In genomic region chr10:13502371-13502770, GRCm38 (mm10) we compare ENCODE assay signal across 9 mouse cellular contexts. TPM values are rescaled to one million over a fixed set of nuclear protein-coding genes. Genes with fewer than 3 reads are reported as not detected.
DNase-seq lines count a peak whose midpoint lies in the region; ATAC-seq and TF ChIP-seq lines count a peak whose summit lies in the region.
"Had no signal": no experiment of that assay in that cellular context is flagged by ENCODE, and none has a peak within 500 bp of the region (broad histone marks: within the 10 kb centered on the region; RNA-seq: fewer than 3 reads in every experiment).

No protein-coding gene starts in this region.

- no peaks in the 10 kb centered on the region for H3K27me3 ChIP-seq in lung, embryonic 15.5 days
- no peaks in the 10 kb centered on the region for H3K27me3 ChIP-seq in embryonic facial prominence, embryonic 15.5 days
- no peaks in the 10 kb centered on the region for H3K27me3 ChIP-seq in heart, embryonic 12.5 days (replicated peaks)
- H3K27me3 ChIP-seq in liver, embryonic 14.5 days (ENCODE audit: control insufficient read depth, insufficient read depth, low read length) = no peaks in the 10 kb centered on the region

- peaks cover 6% of the 10 kb centered on the region; the same call in 1 of the 2 replicates for H3K4me1 ChIP-seq in lung, embryonic 15.5 days
- peaks cover 15% of the 10 kb centered on the region; the same call in 1 of the 2 replicates for H3K4me1 ChIP-seq in embryonic facial prominence, embryonic 15.5 days
- peaks cover 19% of the 10 kb centered on the region for H3K4me1 ChIP-seq in heart, embryonic 12.5 days (replicated peaks)
- peaks cover 7 to 23% of the 10 kb centered on the region in 2 experiments for H3K4me1 ChIP-seq in liver, embryonic 14.5 days (replicated peaks; ENCODE audit: control insufficient read depth in 2 of 2, insufficient read depth in 2 of 2, low read length in 1 of 2)

- H3K9ac ChIP-seq in lung, embryonic 15.5 days = no peak overlapping the region
- no peak overlapping the region for H3K9ac ChIP-seq in embryonic facial prominence, embryonic 15.5 days
- no peak overlapping the region for H3K9ac ChIP-seq in heart, embryonic 12.5 days
- H3K9ac ChIP-seq in liver, embryonic 14.5 days (replicated peaks) = peak overlapping the region; percentile 79

- TF ChIP-seq EP300 in liver, embryonic 14.5 days (IDR thresholded peaks at IDR 0.05; ENCODE audit: low read depth) = peak; percentile 92

- 0 out of 2 replicates have a peak overlapping the region, but pooled peaks have one; percentile 87 for H3K4me2 ChIP-seq in lung, embryonic 15.5 days
- 0 out of 2 replicates have a peak overlapping the region, but pooled peaks have one; percentile 83 for H3K4me2 ChIP-seq in embryonic facial prominence, embryonic 15.5 days (replicated peaks)
- H3K4me2 ChIP-seq in heart, embryonic 12.5 days = peak overlapping the region; percentile 83
- H3K4me2 ChIP-seq in liver, embryonic 14.5 days (ENCODE audit: low read depth) = peak overlapping the region; percentile 79

- WGBS in lung, embryonic 15.5 days = 80% methylated on average over 8 of the region's 8 CpGs
- WGBS in embryonic facial prominence, embryonic 15.5 days = 78% methylated on average over 8 of the region's 8 CpGs
- WGBS in heart, embryonic 12.5 days = 45% methylated on average over 8 of the region's 8 CpGs
- WGBS in liver, embryonic 14.5 days (ENCODE audit: insufficient replicate concordance) = 11% methylated on average over 8 of the region's 8 CpGs

- no peaks in the 10 kb centered on the region for H3K9me3 ChIP-seq in lung, embryonic 15.5 days
- no peaks in the 10 kb centered on the region for H3K9me3 ChIP-seq in embryonic facial prominence, embryonic 15.5 days (replicated peaks)
- no peaks in the 10 kb centered on the region for H3K9me3 ChIP-seq in heart, embryonic 12.5 days (replicated peaks)
- no peaks in the 10 kb centered on the region for H3K9me3 ChIP-seq in liver, embryonic 14.5 days (ENCODE audit: control insufficient read depth, low read length)

- no peak overlapping the region for H3K4me3 ChIP-seq in lung, embryonic 15.5 days
- no peak overlapping the region for H3K4me3 ChIP-seq in embryonic facial prominence, embryonic 15.5 days (replicated peaks)
- H3K4me3 ChIP-seq in heart, embryonic 12.5 days = no peak overlapping the region
- peak overlapping the region; percentile 29 to 63 for H3K4me3 ChIP-seq in liver, embryonic 14.5 days (ENCODE audit: insufficient read depth in 1 of 2, low read depth in 2 of 2, low read length in 2 of 2)

- no peak for TF ChIP-seq CTCF in liver, embryonic 14.5 days (IDR thresholded peaks at IDR 0.05; ENCODE audit: low read depth)

- no peak overlapping the region for H3K27ac ChIP-seq in lung, embryonic 15.5 days
- H3K27ac ChIP-seq in embryonic facial prominence, embryonic 15.5 days (replicated peaks) = no peak overlapping the region
- H3K27ac ChIP-seq in heart, embryonic 12.5 days (ENCODE audit: poor library complexity, severe bottlenecking) = no peak overlapping the region
- H3K27ac ChIP-seq in liver, embryonic 14.5 days = peak overlapping the region; percentile 41

- no peak for DNase-seq in lung, postnatal 10 days
- peak; percentile 79 to 84 (median 83) for DNase-seq in liver, embryonic 14.5 days (ENCODE audit: low read depth in 3 of 3, low spot score in 3 of 3)
- no peak for DNase-seq in frontal cortex, adult 2 months (ENCODE audit: extremely low spot score in 1 of 2, low spot score in 1 of 2)
- DNase-seq in adrenal gland, adult 18-20 months (ENCODE audit: low spot score in 2 of 2) = no peak
- DNase-seq: lung, postnatal 4 days had no signal

- H3K36me3 ChIP-seq in lung, embryonic 15.5 days = 0 out of 2 replicates have a peak, but pooled peaks cover 6% of the 10 kb centered on the region
- H3K36me3 ChIP-seq in embryonic facial prominence, embryonic 15.5 days = 0 out of 2 replicates have a peak, but pooled peaks cover 3% of the 10 kb centered on the region
- H3K36me3 ChIP-seq in heart, embryonic 12.5 days = peaks cover 28% of the 10 kb centered on the region
- peaks cover 13% of the 10 kb centered on the region for H3K36me3 ChIP-seq in liver, embryonic 14.5 days (replicated peaks; ENCODE audit: control insufficient read depth, insufficient read depth, low read depth)

- no peak for ATAC-seq in lung, embryonic 15.5 days (ENCODE audit: borderline replicate concordance, extremely low read depth, low FRiP score, low TSS enrichment)
- no peak for ATAC-seq in embryonic facial prominence, embryonic 15.5 days (ENCODE audit: insufficient number of reproducible peaks, low FRiP score, low TSS enrichment, low read depth)
- ATAC-seq in heart, embryonic 12.5 days (ENCODE audit: insufficient number of reproducible peaks, low FRiP score) = peak; percentile 5; the same call in 1 of the 2 replicates
- ATAC-seq in liver, embryonic 14.5 days (ENCODE audit: insufficient read depth) = peak; percentile 85
- ATAC-seq: activated CD4-positive, CD25-positive, alpha-beta regulatory T cell, adult 4 months had no signal

RNA-seq across cellular contexts. Expression of gene Fuca2, which starts 3.0 kb away (rescaled TPM):
- polyA plus RNA-seq in lung, embryonic 15.5 days (2015; fragmentation: Nextera tagmentation; extraction: Ambion mirVana) = 67.8 and 70.1 TPM in 2 replicates
- polyA plus RNA-seq in embryonic facial prominence, embryonic 15.5 days (2015; fragmentation: Nextera tagmentation; extraction: Ambion mirVana) = 63.0 and 67.3 TPM in 2 replicates
- 63.2 and 67.6 TPM in 2 replicates for polyA plus RNA-seq in heart, embryonic 12.5 days (2016; fragmentation: Nextera tagmentation; extraction: Ambion mirVana)
- polyA plus RNA-seq in liver, embryonic 14.5 days (2012; rRNA removed) = 14.2 and 23.9 TPM in 2 replicates
- polyA plus RNA-seq in liver, embryonic 14.5 days (2014; fragmentation: Nextera tagmentation; extraction: Ambion mirVana) = 66.7 and 74.1 TPM in 2 replicates
- 45.3 and 49.9 TPM in 2 replicates for polyA plus RNA-seq in frontal cortex, adult 2 months (2012; rRNA removed)
- 10 to 100 TPM; 23.4 to 25.0 TPM for total RNA-seq in adrenal gland, adult 18-20 months (2021)

RNA-seq across cellular contexts. Expression of gene Phactr2, which starts 28.2 kb away (rescaled TPM):
- 33.3 and 33.7 TPM in 2 replicates for polyA plus RNA-seq in lung, embryonic 15.5 days (2015; fragmentation: Nextera tagmentation; extraction: Ambion mirVana)
- 27.9 and 30.1 TPM in 2 replicates for polyA plus RNA-seq in embryonic facial prominence, embryonic 15.5 days (2015; fragmentation: Nextera tagmentation; extraction: Ambion mirVana)
- polyA plus RNA-seq in heart, embryonic 12.5 days (2016; fragmentation: Nextera tagmentation; extraction: Ambion mirVana) = 58.1 and 65.7 TPM in 2 replicates
- 0.89 and 1.5 TPM in 2 replicates for polyA plus RNA-seq in liver, embryonic 14.5 days (2012; rRNA removed)
- polyA plus RNA-seq in liver, embryonic 14.5 days (2014; fragmentation: Nextera tagmentation; extraction: Ambion mirVana) = 3.5 and 4.0 TPM in 2 replicates
- 14.5 and 16.0 TPM in 2 replicates for polyA plus RNA-seq in frontal cortex, adult 2 months (2012; rRNA removed)
- 10 to 100 TPM; 23.5 to 24.2 TPM for total RNA-seq in adrenal gland, adult 18-20 months (2021)

RNA-seq across cellular contexts. Expression of gene Adat2, which starts 50.3 kb away (rescaled TPM):
- polyA plus RNA-seq in lung, embryonic 15.5 days (2015; fragmentation: Nextera tagmentation; extraction: Ambion mirVana) = 4.2 and 4.8 TPM in 2 replicates
- polyA plus RNA-seq in embryonic facial prominence, embryonic 15.5 days (2015; fragmentation: Nextera tagmentation; extraction: Ambion mirVana) = 4.0 and 4.3 TPM in 2 replicates
- polyA plus RNA-seq in heart, embryonic 12.5 days (2016; fragmentation: Nextera tagmentation; extraction: Ambion mirVana) = 2.2 and 3.2 TPM in 2 replicates
- 2.4 and 4.0 TPM in 2 replicates for polyA plus RNA-seq in liver, embryonic 14.5 days (2012; rRNA removed)
- 2.7 and 3.4 TPM in 2 replicates for polyA plus RNA-seq in liver, embryonic 14.5 days (2014; fragmentation: Nextera tagmentation; extraction: Ambion mirVana)
- 7.7 and 8.1 TPM in 2 replicates for polyA plus RNA-seq in frontal cortex, adult 2 months (2012; rRNA removed)
- 1 to 10 TPM; 2.1 to 3.5 TPM for total RNA-seq in adrenal gland, adult 18-20 months (2021)

RNA-seq across cellular contexts. Expression of gene Pex3, which starts 50.6 kb away (rescaled TPM):
- polyA plus RNA-seq in lung, embryonic 15.5 days (2015; fragmentation: Nextera tagmentation; extraction: Ambion mirVana) = 20.2 and 23.4 TPM in 2 replicates
- 27.2 and 32.8 TPM in 2 replicates for polyA plus RNA-seq in embryonic facial prominence, embryonic 15.5 days (2015; fragmentation: Nextera tagmentation; extraction: Ambion mirVana)
- 20.2 and 20.4 TPM in 2 replicates for polyA plus RNA-seq in heart, embryonic 12.5 days (2016; fragmentation: Nextera tagmentation; extraction: Ambion mirVana)
- 5.2 and 7.5 TPM in 2 replicates for polyA plus RNA-seq in liver, embryonic 14.5 days (2012; rRNA removed)
- 10.6 and 13.8 TPM in 2 replicates for polyA plus RNA-seq in liver, embryonic 14.5 days (2014; fragmentation: Nextera tagmentation; extraction: Ambion mirVana)
- polyA plus RNA-seq in frontal cortex, adult 2 months (2012; rRNA removed) = 31.7 and 32.8 TPM in 2 replicates
- total RNA-seq in adrenal gland, adult 18-20 months (2021) = 10 to 100 TPM; 30.0 to 40.5 TPM

Comparison
In these comparisons a context has a peak if more than half of its experiments do, and no peak if none do; other contexts are left out.
1. ATAC-seq: peak in heart, embryonic 12.5 days (single experiment) and liver, embryonic 14.5 days (single experiment); none in lung, embryonic 15.5 days (single experiment) and embryonic facial prominence, embryonic 15.5 days (single experiment).
2. H3K4me3 ChIP-seq: peak in liver, embryonic 14.5 days (2 of 2); none in lung, embryonic 15.5 days (single experiment), embryonic facial prominence, embryonic 15.5 days (single experiment) and heart, embryonic 12.5 days (single experiment).
3. DNase-seq: peak in liver, embryonic 14.5 days (3 of 3); none in lung, postnatal 10 days (single experiment), frontal cortex, adult 2 months (0 of 2) and adrenal gland, adult 18-20 months (0 of 2).
4. Peak in every context shown above with its lines, with median percentiles within 50 percentile points of each other: H3K4me2 ChIP-seq.